Comparison of ENCODE assay signal across 27 mouse cellular contexts in the genomic region with DNA sequence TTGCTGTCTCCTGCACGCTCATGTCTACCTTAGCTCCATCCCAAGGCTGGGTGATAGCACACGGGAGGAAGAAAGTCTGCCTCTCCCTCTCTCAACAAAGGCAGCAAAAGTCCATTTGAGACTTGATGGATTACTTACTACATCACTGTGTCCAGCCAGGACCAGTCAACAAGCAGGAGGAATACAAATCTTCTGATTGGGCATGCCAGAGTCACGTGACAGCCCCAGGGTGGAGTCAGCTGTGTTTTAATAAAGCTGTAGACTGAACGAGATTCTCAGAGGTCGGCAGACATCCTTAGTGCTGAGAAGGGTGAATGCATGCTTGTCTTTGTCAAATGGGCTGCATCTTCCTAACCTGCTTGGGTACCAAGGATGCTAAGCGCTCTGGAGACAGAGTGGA. TPM values are rescaled to one million over a fixed set of nuclear protein-coding genes. Genes with fewer than 3 reads are reported as not detected.
DNase-seq lines count a peak whose midpoint lies in the region; ATAC-seq lines count a peak whose summit lies in the region.
"Had no signal": no experiment of that assay in that cellular context is flagged by ENCODE, and none has a peak within 500 bp of the region (broad histone marks: within the 10 kb centered on the region; RNA-seq: fewer than 3 reads in every experiment).

No protein-coding gene starts in this region.

- no peak overlapping the region for H3K4me3 ChIP-seq in hindbrain, embryonic 13.5 days
- no peak overlapping the region for H3K4me3 ChIP-seq in hindbrain, embryonic 12.5 days
- no peak overlapping the region for H3K4me3 ChIP-seq in limb, embryonic 10.5 days
- H3K4me3 ChIP-seq in liver, embryonic 11.5 days (ENCODE audit: low read depth, low read length): no peak overlapping the region
- H3K4me3 ChIP-seq: embryonic facial prominence, embryonic 15.5 days; gastrocnemius, adult 2 months; heart, embryonic 15.5 days; limb, embryonic 13.5 days; liver, embryonic 13.5 days; stomach, embryonic 15.5 days had no signal

- peak overlapping the region; percentile 62 for H3K27ac ChIP-seq in hindbrain, embryonic 13.5 days
- no peak overlapping the region for H3K27ac ChIP-seq in hindbrain, embryonic 12.5 days
- 0 out of 2 replicates have a peak overlapping the region, but pooled peaks have one; percentile 22 for H3K27ac ChIP-seq in limb, embryonic 10.5 days
- no peak overlapping the region for H3K27ac ChIP-seq in liver, embryonic 11.5 days (ENCODE audit: low read depth, low read length)
- H3K27ac ChIP-seq: embryonic facial prominence, embryonic 15.5 days; gastrocnemius, adult 2 months; heart, embryonic 15.5 days; kidney, postnatal 0 days; limb, embryonic 13.5 days; liver, embryonic 13.5 days; stomach, embryonic 15.5 days had no signal

- H3K4me2 ChIP-seq in hindbrain, embryonic 13.5 days: no peak overlapping the region
- H3K4me2 ChIP-seq in hindbrain, embryonic 12.5 days (replicated peaks): no peak overlapping the region
- H3K4me2 ChIP-seq in liver, embryonic 11.5 days: no peak overlapping the region
- H3K4me2 ChIP-seq: embryonic facial prominence, embryonic 15.5 days; heart, embryonic 15.5 days; liver, embryonic 13.5 days; stomach, embryonic 15.5 days had no signal

- H3K9me3 ChIP-seq in hindbrain, embryonic 13.5 days: peaks cover 10% of the 10 kb centered on the region; the same call in 1 of the 2 replicates
- no peaks in the 10 kb centered on the region; the same call in none of the 2 replicates for H3K9me3 ChIP-seq in hindbrain, embryonic 12.5 days (replicated peaks)
- H3K9me3 ChIP-seq in limb, embryonic 10.5 days (replicated peaks): no peaks in the 10 kb centered on the region
- no peaks in the 10 kb centered on the region for H3K9me3 ChIP-seq in liver, embryonic 11.5 days (ENCODE audit: control insufficient read depth, low read length)
- H3K9me3 ChIP-seq: embryonic facial prominence, embryonic 15.5 days; heart, embryonic 15.5 days; limb, embryonic 13.5 days; stomach, embryonic 15.5 days had no signal

- no peaks in the 10 kb centered on the region for H3K36me3 ChIP-seq in hindbrain, embryonic 13.5 days
- no peaks in the 10 kb centered on the region for H3K36me3 ChIP-seq in hindbrain, embryonic 12.5 days
- no peaks in the 10 kb centered on the region for H3K36me3 ChIP-seq in limb, embryonic 10.5 days
- no peaks in the 10 kb centered on the region for H3K36me3 ChIP-seq in liver, embryonic 11.5 days (ENCODE audit: control insufficient read depth, insufficient read depth, low read length)
- H3K36me3 ChIP-seq: embryonic facial prominence, embryonic 15.5 days; heart, embryonic 15.5 days; limb, embryonic 13.5 days; liver, embryonic 13.5 days; stomach, embryonic 15.5 days had no signal

- no peaks in the 10 kb centered on the region for H3K27me3 ChIP-seq in hindbrain, embryonic 13.5 days
- H3K27me3 ChIP-seq in hindbrain, embryonic 12.5 days: no peaks in the 10 kb centered on the region
- no peaks in the 10 kb centered on the region for H3K27me3 ChIP-seq in limb, embryonic 10.5 days (ENCODE audit: low read depth, poor library complexity, severe bottlenecking)
- no peaks in the 10 kb centered on the region; the same call in 1 of the 2 replicates for H3K27me3 ChIP-seq in liver, embryonic 11.5 days (replicated peaks; ENCODE audit: control insufficient read depth, insufficient read depth, low read length)
- H3K27me3 ChIP-seq: embryonic facial prominence, embryonic 15.5 days; liver, embryonic 13.5 days; stomach, embryonic 15.5 days had no signal

- ATAC-seq in hindbrain, embryonic 13.5 days (ENCODE audit: low FRiP score): no peak
- ATAC-seq in hindbrain, embryonic 12.5 days (ENCODE audit: low FRiP score): no peak
- ATAC-seq in liver, embryonic 11.5 days (replicated peaks; ENCODE audit: low FRiP score): no peak
- ATAC-seq: forebrain, embryonic 14.5 days; midbrain, embryonic 16.5 days had no signal

- peaks cover 31% of the 10 kb centered on the region for H3K4me1 ChIP-seq in hindbrain, embryonic 13.5 days (replicated peaks)
- peaks cover 16% of the 10 kb centered on the region for H3K4me1 ChIP-seq in hindbrain, embryonic 12.5 days
- H3K4me1 ChIP-seq in limb, embryonic 10.5 days: peaks cover 36% of the 10 kb centered on the region
- no peaks in the 10 kb centered on the region for H3K4me1 ChIP-seq in liver, embryonic 11.5 days (replicated peaks; ENCODE audit: control insufficient read depth, insufficient read depth, low read length)
- H3K4me1 ChIP-seq: heart, embryonic 15.5 days; liver, embryonic 13.5 days; stomach, embryonic 15.5 days had no signal

- peak; percentile 27 for DNase-seq in retina, postnatal 1 day
- no peak for DNase-seq in retina, embryonic 14.5 days (ENCODE audit: low spot score)
- DNase-seq in limb, embryonic 10.5 days (ENCODE audit: low spot score): peak; percentile 58
- no peak for DNase-seq in liver, embryonic 11.5 days (ENCODE audit: low spot score)
- no peak for DNase-seq in lung, postnatal 25 days (ENCODE audit: low spot score)
- DNase-seq: adrenal gland, postnatal 25 days; cerebellum, adult 9-10 months; gastrocnemius, adult 2 months; heart, postnatal 36 days; kidney, adult 2 months; liver, embryonic 13.5 days; lung, adult 2 months; thymus, postnatal 25 days had no signal

- 64% methylated on average over 6 of the region's 6 CpGs for WGBS in hindbrain, embryonic 13.5 days
- 65% methylated on average over 6 of the region's 6 CpGs for WGBS in hindbrain, embryonic 12.5 days
- 54% methylated on average over 6 of the region's 6 CpGs for WGBS in limb, embryonic 10.5 days
- 68% methylated on average over 6 of the region's 6 CpGs for WGBS in liver, embryonic 11.5 days

- no peak overlapping the region for H3K9ac ChIP-seq in hindbrain, embryonic 13.5 days
- no peak overlapping the region for H3K9ac ChIP-seq in hindbrain, embryonic 12.5 days
- H3K9ac ChIP-seq in liver, embryonic 11.5 days (ENCODE audit: low read depth, low read length): no peak overlapping the region
- H3K9ac ChIP-seq: embryonic facial prominence, embryonic 15.5 days; heart, embryonic 15.5 days; limb, embryonic 13.5 days; liver, embryonic 13.5 days; stomach, embryonic 15.5 days had no signal

RNA-seq across cellular contexts. Expression of a gene that starts 50.0 kb away (rescaled TPM):
- polyA plus RNA-seq in hindbrain, embryonic 13.5 days (2015; fragmentation: Nextera tagmentation; extraction: Ambion mirVana): 50.4 and 54.0 TPM in 2 replicates
- polyA plus RNA-seq in hindbrain, embryonic 12.5 days (2016; fragmentation: Nextera tagmentation; extraction: Ambion mirVana): 30.0 and 35.0 TPM in 2 replicates
- polyA plus RNA-seq in limb, embryonic 10.5 days (2016; fragmentation: Nextera tagmentation; extraction: Ambion mirVana): 2.0 and 3.3 TPM in 2 replicates
- polyA plus RNA-seq in liver, embryonic 11.5 days (2014; fragmentation: Nextera tagmentation; extraction: Ambion mirVana): 2.3 and 2.6 TPM in 2 replicates

RNA-seq across cellular contexts. Expression of a gene that starts 55.4 kb away (rescaled TPM):
- polyA plus RNA-seq in hindbrain, embryonic 13.5 days (2015; fragmentation: Nextera tagmentation; extraction: Ambion mirVana): not detected in 2 replicates
- not detected in 2 replicates for polyA plus RNA-seq in hindbrain, embryonic 12.5 days (2016; fragmentation: Nextera tagmentation; extraction: Ambion mirVana)
- polyA plus RNA-seq in limb, embryonic 10.5 days (2016; fragmentation: Nextera tagmentation; extraction: Ambion mirVana): not detected in 2 replicates
- polyA plus RNA-seq in liver, embryonic 11.5 days (2014; fragmentation: Nextera tagmentation; extraction: Ambion mirVana): not detected in 2 replicates
- polyA plus RNA-seq: brain, embryonic 14.5 days; embryonic facial prominence, embryonic 15.5 days; forebrain, embryonic 14.5 days; frontal cortex, adult 2 months; gonadal fat pad, adult 2 months; heart, embryonic 15.5 days; intestine, embryonic 14.5 days; kidney, adult 2 months; kidney, postnatal 0 days; large intestine, adult 2 months; limb, embryonic 13.5 days; liver, embryonic 13.5 days; lung, adult 2 months; midbrain, embryonic 16.5 days; stomach, embryonic 15.5 days had no signal

Comparison
In these comparisons a context has a peak if more than half of its experiments do, and no peak if none do; other contexts are left out.
1. H3K27ac ChIP-seq: peak in hindbrain, embryonic 13.5 days (single experiment) and limb, embryonic 10.5 days (single experiment); none in hindbrain, embryonic 12.5 days (single experiment) and liver, embryonic 11.5 days (single experiment).
2. DNase-seq: peak in retina, postnatal 1 day (single experiment) and limb, embryonic 10.5 days (single experiment); none in retina, embryonic 14.5 days (single experiment), liver, embryonic 11.5 days (single experiment) and lung, postnatal 25 days (single experiment).